Mouse (Mus musculus) heart, adult 2 months (tissue): ENCODE measurements around the gene Ddx25.

Source experiments
- CTCF ChIP-seq: fragments of 200-600 bp; IDR thresholded peaks from 2 replicates; pipeline ENCODE4 v1.8.1; 2022; ENCODE audit warnings: antibody characterized with exemption, mild to moderate bottlenecking, moderate library complexity
- EP300 ChIP-seq: fragments of 200-500 bp; IDR thresholded peaks from 2 replicates; pipeline ENCODE4 v1.6.1; 2011; ENCODE audit warnings: low read depth, low read length, control low read depth; ENCODE audit not compliant: insufficient read depth

GRCm38 (mm10) chr9:35543099-35543860 lies 15.0 kb downstream of the Ddx25 start:
- TF ChIP-seq EP300 (no peak), CTCF (no peak)
